Mouse (Mus musculus): ENCODE data around the gene Gltp. TPM values are rescaled to one million over a fixed set of nuclear protein-coding genes. Genes with fewer than 3 reads are reported as not detected.

Gene Gltp
- polyA plus RNA-seq, 1 experiment: 118 TPM

Other genes with a start within 250 kb of the Gltp start
- 19.0 and 22.0 TPM in 2 replicates for gene Mmab, start 246.9 kb downstream of the Gltp start, polyA plus RNA-seq (2012; rRNA removed)
- 37.0 and 49.8 TPM in 2 replicates for gene Mvk, start 246.7 kb downstream of the Gltp start, polyA plus RNA-seq (2012; rRNA removed)
- gene Fam222a, start 123.0 kb downstream of the Gltp start, polyA plus RNA-seq (2012; rRNA removed): 2.1 TPM in 2 replicates
- 26.0 and 30.3 TPM in 2 replicates for gene Trpv4, start 32.6 kb downstream of the Gltp start, polyA plus RNA-seq (2012; rRNA removed)
- gene Tchp, start 16.8 kb upstream of the Gltp start, polyA plus RNA-seq (2012; rRNA removed): 11.4 and 11.7 TPM in 2 replicates
- gene Ankrd13a, start 83.7 kb upstream of the Gltp start, polyA plus RNA-seq (2012; rRNA removed): 50.3 and 56.1 TPM in 2 replicates
- gene Git2, start 84.5 kb upstream of the Gltp start, polyA plus RNA-seq (2012; rRNA removed): 34.7 and 38.7 TPM in 2 replicates
- 172 and 286 TPM in 2 replicates for gene 1500011B03Rik, start 132.5 kb upstream of the Gltp start, polyA plus RNA-seq (2012; rRNA removed)
- not detected in 2 replicates for gene 4930519G04Rik, start 162.7 kb upstream of the Gltp start, polyA plus RNA-seq (2012; rRNA removed)
- gene Gm9936, start 167.7 kb upstream of the Gltp start, polyA plus RNA-seq (2012; rRNA removed): not detected in 2 replicates
- 9.2 and 10.1 TPM in 2 replicates for gene Oasl2, start 206.0 kb upstream of the Gltp start, polyA plus RNA-seq (2012; rRNA removed)
- gene Oasl1, start 232.3 kb upstream of the Gltp start, polyA plus RNA-seq (2012; rRNA removed): 1.9 and 2.0 TPM in 2 replicates

Measured in gonadal fat pad, adult 2 months (tissue).